Mouse (Mus musculus) embryonic fibroblast, embryonic 13.5 days (primary cell): ENCODE results near the gene Prex1. TPM values are rescaled to one million over a fixed set of nuclear protein-coding genes. Genes with fewer than 3 reads are reported as not detected.

Experiments
- H3K27ac ChIP-seq: 2 replicates; pipeline ENCODE4 v1.5.1; 2012; ENCODE audit warnings: low read length, control low read depth, inconsistent platforms; ENCODE audit not compliant: insufficient read depth
- H3K4me1 ChIP-seq: 2 replicates; pipeline ENCODE4 v1.6.1; 2011; ENCODE audit warnings: low read length; ENCODE audit not compliant: control insufficient read depth, insufficient read depth
- H3K4me3 ChIP-seq: 2 replicates; pipeline ENCODE4 v1.5.1; 2011; ENCODE audit warnings: mild to moderate bottlenecking, control low read depth, low read length; ENCODE audit not compliant: insufficient read depth
- CTCF ChIP-seq: IDR thresholded peaks from 2 replicates; pipeline ENCODE4 v1.5.1; 2011; ENCODE audit warnings: mild to moderate bottlenecking, control low read depth, low read length, moderate library complexity, borderline replicate concordance; ENCODE audit not compliant: insufficient read depth
- POLR2A ChIP-seq: IDR thresholded peaks from 2 replicates; pipeline ENCODE4 v1.6.1; 2011; ENCODE audit warnings: low read depth, mild to moderate bottlenecking, control low read depth, low read length, moderate library complexity
- polyA plus RNA-seq: library from polyadenylated mRNA; stranded (reverse); fragments of >200 nt; gene quantifications from 2 replicates; pipeline ENCODE4 v1.2.4, GENCODE M21; 2011; ENCODE audit warnings: low read depth; ENCODE audit not compliant: missing spikeins, insufficient read length

The Prex1 gene
- polyA plus RNA-seq, 1 experiment: 2.9 TPM

DNA sequence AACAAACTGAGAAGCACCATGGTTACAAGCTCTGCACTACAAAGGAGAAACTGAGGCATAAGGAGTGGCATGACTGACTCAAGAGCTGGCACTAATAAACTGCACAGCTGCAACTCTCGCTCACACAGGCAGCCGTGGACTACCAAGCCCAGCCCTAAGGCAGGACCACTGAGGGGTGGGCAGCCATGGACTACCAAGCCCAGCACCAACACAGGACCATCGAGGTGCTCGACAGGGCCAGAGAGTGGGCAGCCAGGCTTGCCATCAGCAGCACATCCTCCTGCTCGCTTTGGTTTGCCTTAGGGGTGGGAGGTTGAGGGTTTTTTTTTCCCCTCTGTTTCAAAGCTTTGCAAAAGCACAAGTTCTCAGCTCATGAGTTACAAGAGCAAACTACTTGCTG lies 82.4 kb downstream of the Prex1 start:
- TF ChIP-seq POLR2A: no peak
- H3K27ac ChIP-seq: no peak overlapping the region
- no peak overlapping the region for H3K4me3 ChIP-seq
- no peaks in the 10 kb centered on the region for H3K4me1 ChIP-seq

- H3K27ac ChIP-seq: no peak overlapping the region
- no peak overlapping the region for H3K4me3 ChIP-seq
- TF ChIP-seq POLR2A: no peak
- no peak for TF ChIP-seq CTCF
- H3K4me1 ChIP-seq: no peaks in the 10 kb centered on the region
Measured at GRCm38 (mm10) chr2:166629941-166630674, 83.5 kb downstream of the Prex1 start.

DNA sequence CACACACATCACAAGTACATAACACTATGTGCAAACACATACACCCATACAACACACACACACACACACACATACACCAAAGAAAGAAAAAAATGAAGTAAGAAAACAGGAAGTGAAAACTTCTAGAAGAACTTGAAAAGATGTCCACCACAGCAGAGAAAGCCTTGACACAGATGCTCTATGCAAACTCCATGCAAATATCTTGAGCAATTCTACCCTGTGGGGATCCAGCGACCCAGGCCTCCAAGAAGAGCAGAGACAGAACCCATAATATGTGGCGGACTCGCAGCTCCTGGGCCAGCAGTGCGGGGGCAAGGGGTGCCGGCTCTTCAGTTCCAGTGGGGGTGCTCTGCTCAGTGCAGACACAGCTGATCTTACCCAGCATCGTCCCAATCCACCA lies 86.1 kb downstream of the Prex1 start:
- Histone ChIP-seq H3K27ac (no peak overlapping the region), H3K4me3 (no peak overlapping the region), H3K4me1 (no peaks in the 10 kb centered on the region)
- TF ChIP-seq POLR2A: no peak
- TF ChIP-seq CTCF: no peak

DNA sequence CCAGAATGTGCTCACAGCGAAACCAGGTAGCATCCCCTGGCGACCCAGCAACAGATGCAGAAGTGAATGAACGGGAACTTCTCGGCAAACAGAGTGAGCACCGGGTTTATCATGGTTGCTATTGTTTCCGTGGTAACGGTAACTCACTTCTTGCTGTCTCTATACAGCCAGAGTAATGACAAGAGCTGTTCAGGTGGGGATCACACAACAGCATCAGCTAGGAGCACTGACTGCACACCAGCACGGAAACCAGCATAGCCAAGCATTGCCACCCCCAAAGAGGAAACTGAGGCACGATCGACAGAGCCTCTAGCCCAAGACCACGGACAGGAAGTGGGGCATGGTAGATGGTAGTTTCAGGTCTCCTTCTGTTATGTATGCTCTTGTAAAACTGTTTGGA lies 88.4 kb downstream of the Prex1 start:
- TF ChIP-seq CTCF: no peak
- no peak for TF ChIP-seq POLR2A
- H3K27ac ChIP-seq: no peak overlapping the region
- H3K4me1 ChIP-seq: no peaks in the 10 kb centered on the region
- no peak overlapping the region for H3K4me3 ChIP-seq

GRCm38 (mm10) chr2:166623081-166623567 lies 90.5 kb downstream of the Prex1 start:
- TF ChIP-seq CTCF (no peak), POLR2A (no peak)
- Histone ChIP-seq H3K27ac (no peak overlapping the region), H3K4me1 (no peaks in the 10 kb centered on the region), H3K4me3 (no peak overlapping the region)

- Histone ChIP-seq H3K4me1 (no peaks in the 10 kb centered on the region), H3K27ac (no peak overlapping the region), H3K4me3 (no peak overlapping the region)
- TF ChIP-seq CTCF: no peak
- no peak for TF ChIP-seq POLR2A
Measured at GRCm38 (mm10) chr2:166622590-166622989, 91.0 kb downstream of the Prex1 start.

DNA sequence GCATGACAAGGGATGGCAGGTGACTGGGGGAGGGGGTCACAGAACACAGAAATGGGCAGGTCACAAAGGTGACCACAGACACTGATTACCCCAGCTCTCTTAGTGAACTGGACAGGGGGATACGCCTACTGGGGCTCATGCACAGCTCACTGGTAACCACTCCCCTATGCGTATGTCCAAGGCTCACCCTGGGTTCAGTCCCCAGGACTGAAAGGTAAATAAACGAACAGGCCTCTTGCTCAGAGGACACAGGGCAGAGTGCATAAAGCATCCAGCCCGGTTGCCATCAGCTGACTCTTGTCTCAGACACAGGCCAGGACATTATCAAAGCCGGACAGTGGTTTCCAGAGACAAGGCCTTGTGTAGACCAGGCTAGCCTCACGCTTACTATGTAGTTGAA lies 91.6 kb downstream of the Prex1 start:
- Histone ChIP-seq H3K4me1 (no peaks in the 10 kb centered on the region), H3K27ac (no peak overlapping the region), H3K4me3 (no peak overlapping the region)
- no peak for TF ChIP-seq CTCF
- no peak for TF ChIP-seq POLR2A

DNA sequence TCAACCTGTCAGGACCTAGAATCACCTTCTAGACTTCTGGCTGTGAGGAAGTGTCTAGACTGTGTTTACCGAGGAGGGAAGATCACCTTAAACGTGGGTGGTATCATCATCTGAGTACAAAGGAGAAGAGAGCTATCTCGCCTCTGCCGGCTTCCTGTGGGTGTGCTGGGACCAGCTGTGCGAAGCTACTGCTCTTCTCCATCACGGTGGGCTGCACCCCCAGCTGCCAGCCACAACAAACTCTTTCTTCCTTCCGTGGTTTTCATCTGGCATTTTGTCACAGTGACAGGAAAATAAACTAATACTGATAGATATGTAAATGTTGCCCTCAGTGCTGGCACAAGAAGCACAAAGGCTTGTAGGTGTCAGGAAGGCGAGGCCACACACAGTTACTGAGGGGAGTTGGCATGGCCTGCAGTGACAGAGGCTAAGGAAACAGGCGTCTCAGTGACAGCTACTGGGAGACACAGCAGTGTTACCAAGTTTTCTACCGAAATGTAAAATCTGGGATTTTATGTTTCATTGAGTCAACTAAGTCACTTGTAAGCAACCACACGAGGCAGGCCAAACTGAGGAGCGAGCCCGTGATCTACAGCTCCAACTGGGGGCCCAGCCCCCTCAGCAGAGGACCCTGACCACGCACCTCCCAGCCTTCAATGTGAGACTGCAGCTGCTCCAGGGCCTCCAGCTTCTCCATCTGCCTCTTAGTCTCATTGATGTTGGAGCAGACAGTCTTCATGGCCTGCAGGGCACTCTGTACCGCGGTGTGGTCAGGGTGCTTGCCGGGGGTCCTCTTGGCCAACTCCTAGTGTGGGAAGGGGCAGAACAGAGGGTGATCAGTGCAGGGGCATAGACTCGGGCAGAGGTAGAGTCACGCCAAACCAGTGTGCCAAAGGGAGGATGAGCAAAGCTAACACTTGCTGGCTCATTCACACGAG lies 92.8 kb downstream of the Prex1 start:
- Histone ChIP-seq H3K4me3 (no peak overlapping the region), H3K27ac (no peak overlapping the region), H3K4me1 (no peaks in the 10 kb centered on the region)
- TF ChIP-seq CTCF: no peak

- no peak overlapping the region for H3K4me3 ChIP-seq
- H3K4me1 ChIP-seq: no peaks in the 10 kb centered on the region
- no peak overlapping the region for H3K27ac ChIP-seq
- TF ChIP-seq POLR2A: no peak
- TF ChIP-seq CTCF: no peak
Measured at GRCm38 (mm10) chr2:166619906-166620490, 93.6 kb downstream of the Prex1 start.

- Histone ChIP-seq H3K27ac (no peak overlapping the region), H3K4me1 (no peaks in the 10 kb centered on the region), H3K4me3 (no peak overlapping the region)
- no peak for TF ChIP-seq POLR2A
- no peak for TF ChIP-seq CTCF
Measured at GRCm38 (mm10) chr2:166619270-166619669, 94.4 kb downstream of the Prex1 start.

- no peak overlapping the region for H3K4me3 ChIP-seq
- H3K4me1 ChIP-seq: no peaks in the 10 kb centered on the region
- no peak overlapping the region for H3K27ac ChIP-seq
- TF ChIP-seq POLR2A (no peak), CTCF (no peak)
Measured at GRCm38 (mm10) chr2:166617706-166618105, 95.9 kb downstream of the Prex1 start.
